Mouse (Mus musculus): ENCODE data around the gene Acp7.

Acp7 gene

GRCm38 (mm10) chr7:28576271-28576914 is 54.7 kb downstream of the Acp7 start:
- peak in 1 of 2 experiments; percentile 72 for DNase-seq (ENCODE audit: low spot score in 2 of 2)

DNA sequence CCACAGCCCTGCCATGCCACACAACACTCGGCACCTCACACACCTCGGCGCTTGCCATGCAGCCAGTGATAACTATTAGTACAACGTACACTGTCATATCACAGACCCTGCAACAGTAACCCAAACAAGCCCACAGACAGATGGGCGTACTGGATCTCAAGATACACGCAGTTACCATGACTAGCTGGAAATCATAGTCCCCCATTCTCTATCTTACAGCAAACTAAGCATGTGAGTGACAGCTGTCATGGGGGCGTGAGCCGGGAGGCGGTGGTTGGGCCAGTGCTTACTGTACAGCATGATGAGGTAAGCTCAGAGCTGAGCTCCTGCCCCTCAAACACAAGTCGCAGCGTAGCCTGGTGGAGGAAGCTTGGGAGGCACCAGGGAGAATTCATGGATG is 55.5 kb downstream of the Acp7 start:
- no peak for DNase-seq (ENCODE audit: low spot score in 2 of 2)

- no peak for DNase-seq (ENCODE audit: low spot score in 2 of 2)
These were observed 57.9 kb downstream of the Acp7 start for GRCm38 (mm10) chr7:28573236-28573635.

DNA sequence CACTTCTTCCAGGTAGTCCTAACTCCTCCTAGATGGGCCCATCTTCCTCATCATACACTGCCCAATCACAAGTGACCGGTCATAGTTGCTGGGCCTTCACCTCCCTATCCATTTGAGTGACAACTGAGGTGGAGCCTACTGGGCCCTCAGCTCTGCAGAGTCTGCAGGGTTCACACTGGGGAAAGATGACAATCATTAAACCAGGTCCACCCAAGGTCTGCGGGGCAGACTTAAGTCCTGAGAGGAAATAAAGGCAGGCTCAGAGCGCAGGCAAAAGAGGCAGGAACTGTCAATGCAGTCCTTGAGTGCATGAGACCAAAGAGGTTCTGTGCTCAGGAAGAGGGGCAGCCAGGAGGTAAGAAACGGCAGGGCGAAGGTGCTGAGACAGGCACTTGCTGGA is 58.4 kb downstream of the Acp7 start:
- no peak for DNase-seq (ENCODE audit: low spot score in 2 of 2)

DNA sequence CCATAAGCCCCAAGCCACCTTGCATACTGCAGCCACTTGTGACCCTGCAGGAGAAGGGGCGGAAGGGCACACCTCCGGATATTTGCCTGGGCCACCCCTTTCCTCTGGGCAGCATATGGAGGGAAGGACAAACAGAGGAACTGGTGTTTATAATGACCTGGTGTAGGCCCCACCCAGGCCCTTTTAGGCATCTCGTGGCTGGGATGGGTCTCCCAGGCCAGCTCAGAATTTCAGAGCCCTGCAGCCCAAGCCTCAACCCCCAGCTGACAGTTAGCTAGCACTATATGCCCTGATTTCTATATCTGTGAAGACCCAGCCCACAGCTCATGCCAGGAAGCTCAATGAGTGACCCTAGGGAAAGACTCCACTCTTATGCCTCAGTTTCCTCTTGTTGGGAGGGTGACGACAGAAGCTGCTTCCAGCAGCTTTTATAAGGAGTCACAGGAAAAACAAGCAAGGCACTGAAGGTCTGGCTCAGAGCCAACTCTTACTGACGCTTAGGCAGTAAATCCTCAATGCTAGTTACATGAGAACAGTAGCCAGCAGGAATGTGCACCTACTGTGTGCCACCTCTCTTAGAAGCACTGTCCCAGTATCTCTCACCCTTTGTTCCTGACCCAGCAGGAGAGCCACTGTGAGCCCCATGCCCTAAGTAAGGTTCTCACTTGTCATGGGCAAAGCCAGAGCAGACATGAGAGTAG is 60.0 kb downstream of the Acp7 start:
- DNase-seq (ENCODE audit: low spot score in 2 of 2) = no peak

DNA sequence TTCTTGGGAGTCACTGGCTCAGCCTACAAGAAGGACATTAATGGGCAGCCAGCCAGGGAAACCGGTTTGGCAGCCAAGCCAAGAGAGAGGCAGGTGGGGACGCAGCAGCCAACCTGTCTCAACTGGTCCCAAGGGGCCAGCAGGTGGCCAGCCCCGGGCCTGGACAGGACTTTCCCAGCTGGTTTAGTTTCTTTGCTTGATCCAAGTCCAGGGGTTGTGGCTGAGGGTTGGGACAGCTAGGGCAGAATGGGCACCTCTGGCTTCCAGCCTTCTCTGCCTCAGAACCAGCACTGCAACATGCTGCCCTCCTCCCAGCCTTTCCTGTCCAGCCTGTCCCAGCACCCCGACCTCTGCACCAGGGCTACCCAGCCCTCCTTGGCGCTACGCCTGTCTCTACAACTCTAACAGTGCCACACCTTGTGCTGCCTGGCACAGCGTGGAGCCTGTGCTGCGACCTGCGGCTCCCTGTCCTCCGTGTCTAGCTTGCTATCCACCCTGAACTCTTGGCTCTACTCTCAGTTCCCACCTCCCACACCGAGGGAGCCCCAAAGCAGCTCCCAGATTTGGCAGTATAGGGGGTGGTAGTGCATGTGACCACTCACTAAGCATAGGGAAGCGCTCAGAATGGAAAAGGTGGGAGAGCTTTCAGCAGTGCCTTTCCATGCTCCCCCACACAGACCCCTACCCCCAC is 60.7 kb downstream of the Acp7 start:
- peak in 1 of 2 experiments; percentile 60 for DNase-seq (ENCODE audit: low spot score in 2 of 2)

- DNase-seq (ENCODE audit: low spot score in 2 of 2) = peak in 1 of 2 experiments; percentile 55
These were observed 62.9 kb downstream of the Acp7 start for GRCm38 (mm10) chr7:28568253-28568652.

- no peak for DNase-seq (ENCODE audit: low spot score in 2 of 2)
These were observed 63.6 kb downstream of the Acp7 start for GRCm38 (mm10) chr7:28567539-28567938.

- no peak for DNase-seq (ENCODE audit: low spot score in 2 of 2)
These were observed 65.7 kb downstream of the Acp7 start for GRCm38 (mm10) chr7:28565407-28565806.

DNA sequence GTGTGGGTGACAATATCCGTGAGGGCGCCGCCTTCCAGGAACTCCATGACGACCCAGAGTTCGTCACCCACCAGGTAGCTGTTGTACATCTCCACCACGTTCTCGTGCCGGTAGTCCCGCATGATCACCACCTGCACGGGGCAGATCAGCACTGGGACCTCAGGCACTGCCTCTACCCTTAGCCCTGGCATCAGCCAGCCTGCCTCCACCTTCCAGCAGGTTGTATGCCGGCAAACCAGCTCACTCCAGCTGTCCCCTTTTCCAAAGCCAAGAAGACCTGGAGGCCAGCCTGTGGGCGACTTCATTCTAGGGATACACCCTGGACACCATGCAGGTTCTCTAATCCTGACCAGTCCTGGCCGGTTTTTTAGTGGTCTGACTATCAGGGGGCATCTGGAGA is 68.2 kb downstream of the Acp7 start:
- DNase-seq (ENCODE audit: low spot score in 2 of 2) = no peak

DNA sequence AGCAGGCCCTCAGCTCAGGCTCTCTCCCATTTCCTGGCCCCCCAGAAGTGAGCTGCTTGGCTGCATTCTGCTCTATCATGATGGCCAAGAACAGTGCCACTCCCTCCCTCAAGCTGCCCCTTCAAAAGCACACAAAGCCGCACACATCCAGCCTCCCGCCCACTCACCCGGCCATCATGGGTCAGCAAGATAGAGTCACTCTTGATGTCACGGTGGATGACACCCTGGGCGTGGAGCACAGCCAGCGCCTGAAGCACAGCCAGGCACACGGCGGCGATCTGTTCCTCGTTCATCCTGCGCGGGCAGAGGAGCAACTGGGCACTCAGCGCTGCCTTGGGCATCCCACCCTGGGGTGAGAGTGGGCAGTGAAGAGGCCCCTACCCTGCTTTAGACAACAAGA is 68.8 kb downstream of the Acp7 start:
- DNase-seq (ENCODE audit: low spot score in 2 of 2) = no peak

- DNase-seq (ENCODE audit: low spot score in 2 of 2) = no peak
These were observed 69.2 kb downstream of the Acp7 start for GRCm38 (mm10) chr7:28561967-28562366.

GRCm38 (mm10) chr7:28560856-28561255 is 70.3 kb downstream of the Acp7 start:
- no peak for DNase-seq (ENCODE audit: low spot score in 2 of 2)

- DNase-seq (ENCODE audit: low spot score in 2 of 2) = no peak
These were observed 72.6 kb downstream of the Acp7 start for GRCm38 (mm10) chr7:28558486-28558885.

DNA sequence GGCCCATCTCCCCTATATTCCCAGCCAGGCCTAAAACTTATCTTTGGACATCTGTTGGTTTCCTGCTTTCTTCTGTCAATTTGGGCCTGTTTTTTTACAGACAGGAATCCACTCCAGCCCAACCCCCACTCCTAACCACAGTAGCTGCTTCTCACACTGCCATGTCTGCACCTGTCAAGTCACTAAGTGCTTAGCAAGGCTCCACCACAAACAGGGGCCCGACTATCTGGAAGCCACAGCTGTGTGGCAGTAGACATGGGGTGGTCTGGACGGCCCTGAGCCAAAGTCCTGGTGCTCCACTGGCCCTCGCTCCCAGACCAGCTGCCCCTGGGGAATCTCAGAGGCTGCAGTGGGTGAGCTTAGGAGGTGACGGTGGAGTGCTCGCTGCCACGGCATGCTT is 73.4 kb downstream of the Acp7 start:
- DNase-seq (ENCODE audit: low spot score in 2 of 2) = no peak
